Mouse (Mus musculus) hindbrain, embryonic 10.5 days (tissue): ENCODE data around the gene B4galt4. TPM values are rescaled to one million over a fixed set of nuclear protein-coding genes. Genes with fewer than 3 reads are reported as not detected.
"Not testable (repeated sequence)": the region's sequence is repeated elsewhere in the genome, so short reads cannot be mapped to it uniquely, and the experiment has no call there.

Experiments
- DNase-seq: peaks from one replicate; pipeline ENCODE4 v3.0.0-alpha.2; 2017; ENCODE audit warnings: low spot score
- H3K27ac ChIP-seq: fragments of 300-500 bp; sonication (generic); 2 replicates; pipeline ENCODE4 v1.5.1; 2016; ENCODE audit warnings: mild to moderate bottlenecking, moderate library complexity
- H3K27me3 ChIP-seq: fragments of 300-500 bp; sonication (generic); 2 replicates; pipeline ENCODE4 v1.6.1; 2016; ENCODE audit warnings: mild to moderate bottlenecking; ENCODE audit not compliant: poor library complexity, insufficient read depth, severe bottlenecking
- H3K36me3 ChIP-seq: fragments of 300-500 bp; sonication (generic); 2 replicates; pipeline ENCODE4 v1.6.1; 2016; ENCODE audit warnings: mild to moderate bottlenecking, moderate library complexity
- H3K4me1 ChIP-seq: fragments of 300-500 bp; sonication (generic); replicated peaks from 2 replicates; pipeline ENCODE4 v1.6.1; 2016; ENCODE audit warnings: mild to moderate bottlenecking
- H3K4me3 ChIP-seq: fragments of 300-500 bp; sonication (generic); 2 replicates; pipeline ENCODE4 v1.5.1; 2016; ENCODE audit warnings: mild to moderate bottlenecking, moderate library complexity
- H3K9me3 ChIP-seq: fragments of 300-500 bp; sonication (generic); 2 replicates; pipeline ENCODE4 v1.6.1; 2016; ENCODE audit warnings: mild to moderate bottlenecking, moderate library complexity
- WGBS: fragments of 180-500 bp; shearing (Covaris S2); methylation state at CpG from one replicate; pipeline ENCODE4 v1.1.7; 2016; 5-methylcytosine and 5-hydroxymethylcytosine counted together
- polyA plus RNA-seq: library from polyadenylated mRNA; unstranded; fragments of >200 nt; fragmentation: Nextera tagmentation; extraction: Ambion mirVana; gene quantifications from 2 replicates; pipeline ENCODE4 v1.2.1, GENCODE M21; 2016

Gene B4galt4
- polyA plus RNA-seq, 1 experiment from 2014 or later: 25.5 TPM

GRCm38 (mm10) chr16:38782524-38783067, 40.5 kb downstream of the B4galt4 start:
- Histone ChIP-seq H3K36me3 (no peaks in the 10 kb centered on the region), H3K27me3 (no peaks in the 10 kb centered on the region), H3K4me3 (no peak overlapping the region), H3K4me1 (peaks cover 18% of the 10 kb centered on the region), H3K27ac (no peak overlapping the region), H3K9me3 (no peaks in the 10 kb centered on the region)
- WGBS: 43% methylated on average over 2 of the region's 2 CpGs
- DNase-seq: no peak

GRCm38 (mm10) chr16:38785301-38785700, 43.2 kb downstream of the B4galt4 start:
- no peaks in the 10 kb centered on the region for H3K27me3 ChIP-seq
- DNase-seq: no peak
- 76% methylated on average over 7 of the region's 7 CpGs for WGBS
- H3K36me3 ChIP-seq: no peaks in the 10 kb centered on the region
- H3K4me3 ChIP-seq: no peak overlapping the region
- H3K9me3 ChIP-seq: no peaks in the 10 kb centered on the region
- peaks cover 18% of the 10 kb centered on the region for H3K4me1 ChIP-seq
- no peak overlapping the region for H3K27ac ChIP-seq

GRCm38 (mm10) chr16:38789016-38789415, 47.0 kb downstream of the B4galt4 start:
- no peaks in the 10 kb centered on the region for H3K36me3 ChIP-seq
- H3K27me3 ChIP-seq: no peaks in the 10 kb centered on the region
- no peak overlapping the region for H3K4me3 ChIP-seq
- WGBS: 91% methylated on average over 2 of the region's 2 CpGs
- H3K9me3 ChIP-seq: no peaks in the 10 kb centered on the region
- H3K27ac ChIP-seq: no peak overlapping the region
- peaks cover 11% of the 10 kb centered on the region; the same call in 1 of the 2 replicates for H3K4me1 ChIP-seq
- no peak for DNase-seq

- Histone ChIP-seq H3K27ac (no peak overlapping the region), H3K9me3 (no peaks in the 10 kb centered on the region), H3K4me3 (no peak overlapping the region), H3K36me3 (no peaks in the 10 kb centered on the region), H3K27me3 (no peaks in the 10 kb centered on the region), H3K4me1 (peaks cover 8% of the 10 kb centered on the region; the same call in 1 of the 2 replicates)
- no peak for DNase-seq
- 84% methylated on average over 3 of the region's 3 CpGs for WGBS
These were observed 47.9 kb downstream of the B4galt4 start for GRCm38 (mm10) chr16:38789966-38790365.

GRCm38 (mm10) chr16:38793120-38793519, 51.1 kb downstream of the B4galt4 start:
- Histone ChIP-seq H3K36me3 (no peaks in the 10 kb centered on the region), H3K4me1 (no peaks in the 10 kb centered on the region), H3K27me3 (no peaks in the 10 kb centered on the region), H3K4me3 (no peak overlapping the region), H3K9me3 (no peaks in the 10 kb centered on the region), H3K27ac (no peak overlapping the region)
- 65% methylated on average over 6 of the region's 6 CpGs for WGBS
- no peak for DNase-seq

GRCm38 (mm10) chr16:38798957-38799450, 56.9 kb downstream of the B4galt4 start:
- no peaks in the 10 kb centered on the region for H3K27me3 ChIP-seq
- H3K4me1 ChIP-seq: 0 out of 2 replicates have a peak, but pooled peaks cover 5% of the 10 kb centered on the region
- no peak for DNase-seq
- no peaks in the 10 kb centered on the region for H3K9me3 ChIP-seq
- no peak overlapping the region for H3K27ac ChIP-seq
- no peaks in the 10 kb centered on the region for H3K36me3 ChIP-seq
- 80% methylated on average over 3 of the region's 3 CpGs for WGBS
- no peak overlapping the region for H3K4me3 ChIP-seq

GRCm38 (mm10) chr16:38800091-38800490, 58.0 kb downstream of the B4galt4 start, which contains the start of gene Upk1b:
TSS of gene Upk1b (minus strand) at chr16:38800328.
- Histone ChIP-seq H3K27me3 (no peaks in the 10 kb centered on the region), H3K27ac (no peak within 1 kb of the TSS), H3K4me3 (no peak within 1 kb of the TSS), H3K4me1 (0 out of 2 replicates have a peak, but pooled peaks cover 5% of the 10 kb centered on the region), H3K9me3 (no peaks in the 10 kb centered on the region), H3K36me3 (no peaks in the 10 kb centered on the region)
- DNase-seq: peak; percentile 15
- 48% methylated on average over 10 of the region's 10 CpGs for WGBS

- H3K9me3 ChIP-seq, DNase-seq, H3K4me1 ChIP-seq, H3K27me3 ChIP-seq, H3K36me3 ChIP-seq, H3K27ac ChIP-seq, H3K4me3 ChIP-seq: not testable (repeated sequence)
- 81% methylated on average over 5 of the region's 5 CpGs for WGBS
These were observed 65.7 kb downstream of the B4galt4 start for GRCm38 (mm10) chr16:38807796-38808195.

GRCm38 (mm10) chr16:38810196-38810595, 68.1 kb downstream of the B4galt4 start:
- 86% methylated on average over 5 of the region's 5 CpGs for WGBS
- Histone ChIP-seq H3K4me1 (no peaks in the 10 kb centered on the region), H3K36me3 (no peaks in the 10 kb centered on the region), H3K4me3 (no peak overlapping the region), H3K27me3 (no peaks in the 10 kb centered on the region), H3K27ac (no peak overlapping the region), H3K9me3 (peaks cover 5% of the 10 kb centered on the region; the same call in 1 of the 2 replicates)
- DNase-seq: no peak

GRCm38 (mm10) chr16:38812521-38812920, 70.5 kb downstream of the B4galt4 start:
- peaks cover 5% of the 10 kb centered on the region; the same call in 1 of the 2 replicates for H3K9me3 ChIP-seq
- H3K27me3 ChIP-seq: no peaks in the 10 kb centered on the region
- no peak overlapping the region for H3K27ac ChIP-seq
- no peaks in the 10 kb centered on the region for H3K36me3 ChIP-seq
- H3K4me1 ChIP-seq: peaks cover 11% of the 10 kb centered on the region
- H3K4me3 ChIP-seq: no peak overlapping the region
- peak; percentile 64 for DNase-seq
- WGBS: 36% methylated on average over 8 of the region's 8 CpGs

Other genes starting within 250 kb of the B4galt4 start
- gene Timmdc1, start 219.6 kb upstream of the B4galt4 start, polyA plus RNA-seq: 36.1 and 36.7 TPM in 2 replicates
- gene Poglut1, start 192.0 kb upstream of the B4galt4 start, polyA plus RNA-seq: 61.3 and 66.9 TPM in 2 replicates
- gene Tmem39a, start 183.6 kb upstream of the B4galt4 start, polyA plus RNA-seq: 69.4 and 92.4 TPM in 2 replicates
- gene Arhgap31, start 29.0 kb upstream of the B4galt4 start, polyA plus RNA-seq: 8.8 and 9.0 TPM in 2 replicates
- 0.52 and 1.8 TPM in 2 replicates for gene Upk1b, start 58.1 kb downstream of the B4galt4 start, polyA plus RNA-seq
- gene 4930435E12Rik, start 86.5 kb downstream of the B4galt4 start, polyA plus RNA-seq: not detected in 2 replicates
- gene Igsf11, start 150.4 kb downstream of the B4galt4 start, polyA plus RNA-seq: 2.4 and 3.3 TPM in 2 replicates